ENCODE assay signal across 23 mouse cellular contexts in the genomic region with DNA sequence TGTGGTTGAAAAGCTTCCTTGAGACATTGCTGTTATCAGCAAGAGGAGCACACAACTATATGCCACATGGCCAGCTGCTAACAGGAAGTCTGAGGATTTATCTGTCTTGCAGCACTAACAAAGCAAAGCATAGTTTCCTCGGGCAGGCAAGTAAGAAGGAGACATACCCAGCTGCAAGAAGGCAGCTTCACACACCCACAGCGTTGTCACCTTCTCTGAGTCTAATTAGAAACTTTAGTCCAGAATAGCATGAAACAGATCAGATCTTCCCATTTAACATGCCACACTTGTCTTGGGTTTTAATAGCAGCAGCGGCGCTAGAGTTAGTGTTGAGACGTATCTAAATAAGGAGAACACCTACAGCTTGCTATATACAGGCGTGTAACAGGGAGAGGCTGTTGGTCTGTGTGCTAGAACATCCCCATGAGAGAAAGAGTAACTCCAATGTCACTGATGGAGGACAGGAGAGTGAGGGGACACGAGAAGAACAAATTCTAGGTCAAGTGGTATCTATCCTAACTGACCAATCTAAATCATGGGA.
DNase-seq lines count a peak whose midpoint lies in the region; ATAC-seq and TF ChIP-seq lines count a peak whose summit lies in the region.
"Had no signal": no experiment of that assay in that cellular context is flagged by ENCODE, and none has a peak within 500 bp of the region (broad histone marks: within the 10 kb centered on the region; RNA-seq: fewer than 3 reads in every experiment).

No protein-coding gene starts in this region.

- no peak for ATAC-seq in forebrain, embryonic 15.5 days (replicated peaks)
- no peak for ATAC-seq in hindbrain, embryonic 13.5 days (ENCODE audit: low FRiP score)
- ATAC-seq: hindbrain, embryonic 16.5 days; intestine, postnatal 0 days; midbrain, embryonic 15.5 days had no signal

- whole genome bisulfite sequencing in forebrain, embryonic 15.5 days: 83% methylated on average over 7 of the region's 7 CpGs
- 92% methylated on average over 7 of the region's 7 CpGs for WGBS in hindbrain, embryonic 13.5 days

- peak; percentile 76 for DNase-seq in right cerebral cortex, adult 18-20 months
- DNase-seq in right cerebral cortex, postnatal 4 days: no peak
- peak; percentile 34 to 38 for DNase-seq in left cerebral cortex, adult 2 months (ENCODE audit: extremely low spot score in 1 of 2, low spot score in 2 of 2)
- DNase-seq in right cerebral cortex, adult 2 months (ENCODE audit: low spot score in 2 of 2): peak; percentile 65 to 72
- no peak for DNase-seq in Muller cell, postnatal 12 days (ENCODE audit: inconsistent ontology term)
- DNase-seq: B cell, adult 2 months; cerebellum, adult 2 months; gastrocnemius, postnatal 10 days; heart, adult 18-20 months; heart, postnatal 4 days; kidney, postnatal 10 days; lung, adult 18-20 months; lung, postnatal 36 days; thymus, adult 2 months had no signal

- no peak overlapping the region for H3K4me2 ChIP-seq in forebrain, embryonic 15.5 days (replicated peaks)
- H3K4me2 ChIP-seq in hindbrain, embryonic 13.5 days: no peak overlapping the region
- H3K4me2 ChIP-seq: forebrain, embryonic 12.5 days; midbrain, embryonic 15.5 days; stomach, embryonic 15.5 days had no signal

- H3K9me3 ChIP-seq in forebrain, embryonic 15.5 days: no peaks in the 10 kb centered on the region
- no peaks in the 10 kb centered on the region for H3K9me3 ChIP-seq in hindbrain, embryonic 13.5 days
- H3K9me3 ChIP-seq: forebrain, embryonic 12.5 days; limb, embryonic 10.5 days; midbrain, embryonic 15.5 days; stomach, embryonic 15.5 days had no signal

- no peak overlapping the region for H3K4me3 ChIP-seq in left cerebral cortex, adult 2 months
- H3K4me3 ChIP-seq in forebrain, embryonic 15.5 days: no peak overlapping the region
- H3K4me3 ChIP-seq in hindbrain, embryonic 13.5 days: no peak overlapping the region
- H3K4me3 ChIP-seq: forebrain, embryonic 12.5 days; limb, embryonic 10.5 days; midbrain, embryonic 15.5 days; myocyte; stomach, embryonic 15.5 days had no signal

- H3K4me1 ChIP-seq in forebrain, embryonic 15.5 days: 0 out of 2 replicates have a peak, but pooled peaks cover under 1% of the 10 kb centered on the region
- H3K4me1 ChIP-seq in hindbrain, embryonic 13.5 days (replicated peaks): no peaks in the 10 kb centered on the region
- H3K4me1 ChIP-seq: forebrain, embryonic 12.5 days; limb, embryonic 10.5 days; midbrain, embryonic 15.5 days; stomach, embryonic 15.5 days had no signal

- H3K9ac ChIP-seq in forebrain, embryonic 15.5 days (replicated peaks): no peak overlapping the region
- no peak overlapping the region for H3K9ac ChIP-seq in hindbrain, embryonic 13.5 days
- H3K9ac ChIP-seq: forebrain, embryonic 12.5 days; midbrain, embryonic 15.5 days; stomach, embryonic 15.5 days had no signal

- peak overlapping the region; percentile 74 for H3K27ac ChIP-seq in left cerebral cortex, adult 2 months
- H3K27ac ChIP-seq in forebrain, embryonic 15.5 days (replicated peaks): no peak overlapping the region
- no peak overlapping the region for H3K27ac ChIP-seq in hindbrain, embryonic 13.5 days
- H3K27ac ChIP-seq: forebrain, embryonic 12.5 days; limb, embryonic 10.5 days; midbrain, embryonic 15.5 days; stomach, embryonic 15.5 days had no signal

- no peaks in the 10 kb centered on the region for H3K27me3 ChIP-seq in forebrain, embryonic 15.5 days
- no peaks in the 10 kb centered on the region for H3K27me3 ChIP-seq in hindbrain, embryonic 13.5 days
- H3K27me3 ChIP-seq: forebrain, embryonic 12.5 days; midbrain, embryonic 15.5 days; stomach, embryonic 15.5 days had no signal

- no peaks in the 10 kb centered on the region for H3K36me3 ChIP-seq in forebrain, embryonic 15.5 days
- H3K36me3 ChIP-seq in hindbrain, embryonic 13.5 days: no peaks in the 10 kb centered on the region
- H3K36me3 ChIP-seq: forebrain, embryonic 12.5 days; limb, embryonic 10.5 days; midbrain, embryonic 15.5 days; stomach, embryonic 15.5 days had no signal

- TF ChIP-seq CTCF in left cerebral cortex, adult 2 months (IDR thresholded peaks at IDR 0.05): no peak

- intact Hi-C loops in left cerebral cortex, adult 2 months (cut with DNase I): loop anchor here (1.0 to 10.0 kb wide), 3 partner anchors 310 to 372 kb away; a partner anchor contains a TSS

Comparison
In these comparisons a context has a peak if more than half of its experiments do, and no peak if none do; other contexts are left out.
1. DNase-seq: peak in right cerebral cortex, adult 18-20 months (single experiment), left cerebral cortex, adult 2 months (2 of 2) and right cerebral cortex, adult 2 months (2 of 2); none in right cerebral cortex, postnatal 4 days (single experiment) and Muller cell, postnatal 12 days (single experiment).